Mouse (Mus musculus) spleen, adult 2 months (tissue): ENCODE data around the gene Fam129a.

ENCODE experiments used
- CTCF ChIP-seq: fragments of 200-500 bp; IDR thresholded peaks from 2 replicates; pipeline ENCODE4 v1.5.1; 2011; ENCODE audit warnings: mild to moderate bottlenecking, inconsistent platforms; ENCODE audit not compliant: insufficient read depth, insufficient read length, insufficient replicate concordance; ENCODE audit errors: extremely low read depth
- POLR2A ChIP-seq: fragments of 200-500 bp; IDR thresholded peaks from 2 replicates; pipeline ENCODE4 v1.6.1; 2011; ENCODE audit warnings: low read depth, low read length, inconsistent platforms

DNA sequence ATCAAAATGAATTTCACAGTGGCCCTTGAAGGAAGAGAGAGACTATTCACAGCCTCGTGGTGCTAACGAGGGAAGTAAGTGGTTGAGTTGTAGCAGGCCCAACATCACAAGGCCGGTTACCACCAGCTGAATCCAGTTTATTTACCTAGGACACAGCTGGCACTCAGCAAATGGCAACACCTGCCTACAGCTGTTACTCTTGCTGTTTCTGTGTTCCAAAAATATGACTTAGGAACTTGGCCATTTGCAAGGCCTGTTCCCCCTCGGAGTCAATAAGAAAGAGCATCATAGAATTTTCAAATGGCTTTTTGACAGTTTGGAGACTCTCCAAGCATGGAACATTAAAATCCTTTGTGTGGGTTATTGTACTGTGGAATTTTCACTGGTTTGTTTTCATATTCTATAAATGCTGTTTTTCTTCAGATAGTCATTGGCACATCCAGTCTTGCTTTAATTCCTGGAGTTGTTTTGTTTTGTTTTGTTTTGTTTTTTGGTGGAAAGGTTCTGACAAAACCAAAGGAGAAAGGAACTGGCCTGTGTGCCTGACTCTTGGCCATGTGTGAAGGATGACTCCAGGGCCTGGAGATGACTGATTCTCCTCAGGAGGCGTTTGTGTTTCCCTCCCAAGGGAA is 139.6 kb downstream of the Fam129a start:
- TF ChIP-seq CTCF, result no peak
- no peak for TF ChIP-seq POLR2A
